Mouse (Mus musculus): ENCODE measurements around the gene Flii. TPM values are rescaled to one million over a fixed set of nuclear protein-coding genes. Genes with fewer than 3 reads are reported as not detected.

Flii gene
- total RNA-seq (2014; rRNA removed) (80.7 and 104 TPM in 2 replicates), polyA plus RNA-seq (2015; fragmentation: Nextera tagmentation; extraction: Ambion mirVana) (31.7 and 37.4 TPM in 2 replicates)

DNA sequence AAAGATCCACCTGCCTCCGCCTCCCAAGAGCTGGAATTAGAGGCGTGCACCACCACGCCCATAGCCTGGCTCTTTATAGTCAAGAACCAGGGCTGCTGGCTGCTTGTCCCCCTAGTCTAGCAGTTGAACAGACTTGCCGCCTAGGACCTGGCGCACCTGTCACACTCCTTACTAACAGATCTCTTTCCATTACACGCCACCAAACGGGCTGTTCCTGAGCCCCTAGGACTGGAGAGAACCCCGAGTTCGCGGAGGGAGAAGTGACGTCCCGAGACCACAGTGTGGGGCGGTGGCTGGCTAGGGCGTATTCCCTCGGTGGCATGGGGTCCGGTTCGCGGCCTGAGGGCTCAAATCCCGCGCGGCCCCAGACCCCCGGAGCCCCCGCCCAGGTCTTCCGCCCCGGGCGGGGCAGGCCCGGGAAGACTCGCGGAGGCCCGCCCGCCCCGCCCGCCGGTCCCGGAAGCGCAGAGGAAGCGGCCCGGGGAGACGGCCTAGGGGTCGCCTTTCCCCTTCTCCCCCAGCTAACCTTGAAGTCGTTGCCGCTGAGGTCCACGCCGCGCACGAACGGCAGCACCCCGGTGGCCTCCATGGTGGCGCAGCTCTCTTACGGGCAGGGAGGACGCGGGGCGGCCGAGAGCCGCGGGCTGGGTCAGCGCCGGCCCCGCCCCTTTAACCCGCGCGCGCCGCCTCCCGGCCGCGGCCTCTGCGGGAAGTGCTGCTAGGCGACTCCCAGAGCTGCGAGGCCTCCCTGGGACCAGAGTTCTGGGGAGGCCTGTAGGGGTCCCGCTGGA, at the start of gene Flii:
TSS of gene Flii (minus strand) at position 663 of the 791 bp plus-strand sequence.
- Histone ChIP-seq H3K9ac (peak within 1 kb of the TSS; percentile 78), H3K4me3 (ENCODE audit: low read depth, low read length) (peak within 1 kb of the TSS; percentile 71), H3K9me3 (ENCODE audit: low read length) (no peaks in the 10 kb centered on the region), H3K36me3 (ENCODE audit: insufficient read depth) (peaks cover 45% of the 10 kb centered on the region), H3K4me2 (ENCODE audit: low read depth) (peak within 1 kb of the TSS; percentile 73), H3K27me3 (ENCODE audit: insufficient read depth, low read length) (no peaks in the 10 kb centered on the region), H3K27ac (ENCODE audit: low read depth, low read length) (peak within 1 kb of the TSS; percentile 90), H3K4me1 (ENCODE audit: insufficient read depth) (peaks cover 10% of the 10 kb centered on the region)
- ATAC-seq (peak; percentile 65), DNase-seq (peak; percentile 75)
- WGBS = under 1% methylated on average over 59 of the region's 71 CpGs
- TF ChIP-seq CTCF (IDR thresholded peaks at IDR 0.05; ENCODE audit: low read depth) = peak; percentile 64

GRCm38 (mm10) chr11:60776107-60776828, 49.2 kb upstream of the Flii start:
- H3K27me3 ChIP-seq (ENCODE audit: insufficient read depth, low read length) = no peaks in the 10 kb centered on the region
- ATAC-seq = no peak
- peaks cover 37% of the 10 kb centered on the region for H3K4me1 ChIP-seq (ENCODE audit: insufficient read depth)
- peak overlapping the region; percentile 92 for H3K4me3 ChIP-seq (ENCODE audit: low read depth, low read length)
- H3K4me2 ChIP-seq (ENCODE audit: low read depth) = peak overlapping the region; percentile 83
- DNase-seq = no peak
- H3K9ac ChIP-seq = peak overlapping the region; percentile 77
- 5% methylated on average over 17 of the region's 17 CpGs for WGBS
- H3K27ac ChIP-seq (ENCODE audit: low read depth, low read length) = peak overlapping the region; percentile 83; the same call in 1 of the 2 replicates
- H3K9me3 ChIP-seq (ENCODE audit: low read length) = no peaks in the 10 kb centered on the region
- TF ChIP-seq CTCF (IDR thresholded peaks at IDR 0.05; ENCODE audit: low read depth) = no peak
- H3K36me3 ChIP-seq (ENCODE audit: insufficient read depth) = 0 out of 2 replicates have a peak, but pooled peaks cover 3% of the 10 kb centered on the region

DNA sequence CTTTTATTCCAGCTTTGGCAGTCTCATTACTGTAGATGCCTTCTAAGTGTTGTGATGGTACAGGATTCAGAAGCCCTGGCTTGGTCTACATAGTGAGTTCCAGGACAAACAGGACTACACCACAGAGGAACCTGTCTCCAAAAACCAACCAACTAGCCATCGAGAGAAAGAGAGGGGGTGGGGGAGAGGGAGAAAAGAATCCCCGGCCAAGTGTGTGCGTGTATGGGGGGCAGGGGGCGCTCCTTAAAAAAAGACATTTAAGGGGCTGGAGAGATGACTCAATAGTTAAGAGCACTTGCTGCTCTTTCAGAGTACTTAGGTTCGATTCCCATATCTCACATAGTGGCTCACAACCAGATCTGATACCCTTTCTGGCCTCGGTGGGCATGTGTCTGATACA, 48.5 kb upstream of the Flii start:
- no peak for TF ChIP-seq CTCF (IDR thresholded peaks at IDR 0.05; ENCODE audit: low read depth)
- no peak overlapping the region for H3K27ac ChIP-seq (ENCODE audit: low read depth, low read length)
- no peaks in the 10 kb centered on the region for H3K27me3 ChIP-seq (ENCODE audit: insufficient read depth, low read length)
- DNase-seq = no peak
- H3K9me3 ChIP-seq (ENCODE audit: low read length) = no peaks in the 10 kb centered on the region
- peak overlapping the region; percentile 77; the same call in 1 of the 2 replicates for H3K9ac ChIP-seq
- 40% methylated on average over 6 of the region's 6 CpGs for WGBS
- H3K4me2 ChIP-seq (ENCODE audit: low read depth) = peak overlapping the region; percentile 83; the same call in 1 of the 2 replicates
- H3K36me3 ChIP-seq (ENCODE audit: insufficient read depth) = 0 out of 2 replicates have a peak, but pooled peaks cover 3% of the 10 kb centered on the region
- peak overlapping the region; percentile 92; the same call in 1 of the 2 replicates for H3K4me3 ChIP-seq (ENCODE audit: low read depth, low read length)
- ATAC-seq = no peak
- peaks cover 31% of the 10 kb centered on the region for H3K4me1 ChIP-seq (ENCODE audit: insufficient read depth)

- 91% methylated on average over 1 of the region's 1 CpGs for WGBS
- Histone ChIP-seq H3K27ac (ENCODE audit: low read depth, low read length) (no peak overlapping the region), H3K27me3 (ENCODE audit: insufficient read depth, low read length) (no peaks in the 10 kb centered on the region), H3K36me3 (ENCODE audit: insufficient read depth) (0 out of 2 replicates have a peak, but pooled peaks cover 3% of the 10 kb centered on the region), H3K4me3 (ENCODE audit: low read depth, low read length) (no peak overlapping the region), H3K4me1 (ENCODE audit: insufficient read depth) (peaks cover 26% of the 10 kb centered on the region), H3K4me2 (ENCODE audit: low read depth) (no peak overlapping the region), H3K9me3 (ENCODE audit: low read length) (no peaks in the 10 kb centered on the region), H3K9ac (no peak overlapping the region)
- DNase-seq (no peak), ATAC-seq (no peak)
- TF ChIP-seq CTCF (IDR thresholded peaks at IDR 0.05; ENCODE audit: low read depth) = no peak
These were observed 47.8 kb upstream of the Flii start for GRCm38 (mm10) chr11:60774841-60775240.

DNA sequence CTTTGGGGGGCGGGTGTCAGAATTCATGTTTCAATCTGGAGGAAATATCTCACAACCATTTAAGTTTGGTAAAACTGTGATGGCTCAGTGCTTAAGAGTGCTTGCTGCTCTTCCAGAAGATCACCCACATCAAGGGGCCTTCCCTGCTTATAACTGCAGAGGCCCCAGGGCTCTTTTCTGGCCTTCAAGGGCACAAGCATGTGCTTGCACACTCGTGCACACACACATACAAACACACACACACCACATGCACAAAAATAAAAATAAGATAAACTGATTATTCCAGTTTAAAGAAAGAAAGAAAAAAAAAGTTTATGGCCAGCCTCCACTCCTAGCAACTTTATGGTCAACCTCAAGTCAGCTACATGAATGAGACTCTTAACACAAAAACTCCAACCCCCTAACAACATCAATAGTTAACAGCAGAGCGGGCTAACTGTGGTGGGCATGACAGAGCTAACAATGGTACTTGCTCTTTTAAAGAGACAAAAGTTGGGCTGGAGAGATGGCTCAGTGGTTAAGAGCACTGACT, 47.2 kb upstream of the Flii start:
- no peak overlapping the region for H3K4me2 ChIP-seq (ENCODE audit: low read depth)
- H3K9me3 ChIP-seq (ENCODE audit: low read length) = no peaks in the 10 kb centered on the region
- no peak overlapping the region for H3K27ac ChIP-seq (ENCODE audit: low read depth, low read length)
- DNase-seq (no peak), ATAC-seq (no peak)
- no peak overlapping the region for H3K9ac ChIP-seq
- peaks cover 21% of the 10 kb centered on the region for H3K4me1 ChIP-seq (ENCODE audit: insufficient read depth)
- 89% methylated on average over 3 of the region's 3 CpGs for WGBS
- H3K4me3 ChIP-seq (ENCODE audit: low read depth, low read length) = no peak overlapping the region
- 0 out of 2 replicates have a peak, but pooled peaks cover 2% of the 10 kb centered on the region for H3K36me3 ChIP-seq (ENCODE audit: insufficient read depth)
- TF ChIP-seq CTCF (IDR thresholded peaks at IDR 0.05; ENCODE audit: low read depth) = no peak
- H3K27me3 ChIP-seq (ENCODE audit: insufficient read depth, low read length) = no peaks in the 10 kb centered on the region

GRCm38 (mm10) chr11:60772161-60772560, 45.1 kb upstream of the Flii start:
- 84% methylated on average over 4 of the region's 4 CpGs for WGBS
- no peak for ATAC-seq
- no peak for TF ChIP-seq CTCF (IDR thresholded peaks at IDR 0.05; ENCODE audit: low read depth)

More at GRCm38 (mm10) chr11:60772161-60772560, 45.1 kb upstream of the Flii start:
- Histone ChIP-seq H3K27me3 (ENCODE audit: insufficient read depth, low read length) (no peaks in the 10 kb centered on the region), H3K36me3 (ENCODE audit: insufficient read depth) (no peaks in the 10 kb centered on the region), H3K4me2 (ENCODE audit: low read depth) (no peak overlapping the region), H3K9me3 (ENCODE audit: low read length) (no peaks in the 10 kb centered on the region), H3K4me1 (ENCODE audit: insufficient read depth) (peaks cover 11% of the 10 kb centered on the region; the same call in 1 of the 2 replicates), H3K27ac (ENCODE audit: low read depth, low read length) (no peak overlapping the region), H3K9ac (no peak overlapping the region), H3K4me3 (ENCODE audit: low read depth, low read length) (no peak overlapping the region)
- no peak for DNase-seq
